Mouse (Mus musculus): ENCODE data around the gene Cd276.

GRCm38 (mm10) chr9:58571001-58571400 lies 15.8 kb upstream of the Cd276 start:
- TF ChIP-seq CTCF (IDR thresholded peaks at IDR 0.05; ENCODE audit: low read depth) (no peak), EP300 (IDR thresholded peaks at IDR 0.05; ENCODE audit: low read depth) (no peak)
